Mouse (Mus musculus) lung, postnatal 0 days (tissue): ENCODE measurements around the gene Syt13.

Source experiments
- CTCF ChIP-seq: IDR thresholded peaks from 2 replicates; pipeline ENCODE4 v1.5.1; 2016; ENCODE audit warnings: antibody characterized with exemption, mild to moderate bottlenecking
- EP300 ChIP-seq: IDR thresholded peaks from 2 replicates; pipeline ENCODE4 v1.6.1; 2016; ENCODE audit warnings: antibody characterized with exemption, mild to moderate bottlenecking, control low read depth

DNA sequence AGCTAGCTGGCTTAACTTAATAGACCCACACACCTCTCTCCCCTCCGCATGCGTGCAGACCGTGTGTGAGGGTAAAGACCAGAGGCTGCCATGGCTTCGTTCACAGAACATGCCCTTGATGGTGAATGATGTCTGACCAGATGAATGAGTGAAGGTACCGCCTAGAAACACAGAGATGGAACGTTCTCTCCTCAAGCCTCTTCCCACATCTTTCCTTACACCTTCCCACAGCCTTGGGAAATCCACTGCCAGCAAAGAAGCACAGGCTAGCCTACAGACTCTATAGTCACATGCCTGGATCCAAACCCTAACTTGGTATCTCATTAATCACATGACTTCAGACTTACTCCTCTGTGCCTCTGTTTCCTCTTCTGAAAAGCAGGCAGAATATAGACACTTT is 18.5 kb downstream of the Syt13 start:
- no peak for TF ChIP-seq CTCF
- TF ChIP-seq EP300 = no peak
